8 mouse cellular contexts compared by ENCODE assay signal in genomic region chr8:127331751-127332150, GRCm38 (mm10).
DNase-seq lines count a peak whose midpoint lies in the region; ATAC-seq lines count a peak whose summit lies in the region.

No protein-coding gene starts in this region.

- peak; percentile 39 to 46 for DNase-seq in frontal cortex, postnatal 25 days (ENCODE audit: low spot score in 2 of 2)
- peak; percentile 49 for DNase-seq in 416B (ENCODE audit: low read depth)
- peak; percentile 73 for DNase-seq in ZHBTc4 (ENCODE audit: low read depth, low spot score)
- DNase-seq in embryo, embryonic 11.5 days (ENCODE audit: low read depth, low spot score) = peak; percentile 37
- DNase-seq in kidney, postnatal 36 days = peak; percentile 61 to 89
- DNase-seq in mesoderm, embryonic 11.5 days (ENCODE audit: low read depth, low spot score) = peak; percentile 57
- DNase-seq in thymus, adult 18-20 months = peak; percentile 10 to 11

- ATAC-seq in frontal cortex, adult (ENCODE audit: low TSS enrichment) = no peak

Comparison
In these comparisons a context has a peak if more than half of its experiments do, and no peak if none do; other contexts are left out.
1. DNase-seq: peak in every context shown above with its lines; median percentile 75 in kidney, postnatal 36 days; 73 in ZHBTc4; 57 in mesoderm, embryonic 11.5 days; 49 in 416B; 42 in frontal cortex, postnatal 25 days; 37 in embryo, embryonic 11.5 days; 10 in thymus, adult 18-20 months.